Mouse (Mus musculus): ENCODE measurements around the gene Tnni1.

The Tnni1 gene

GRCm38 (mm10) chr1:135778780-135779535 is at the start of gene Tnni1:
Tnni1 (plus strand) TSS chr1:135779434.
- 30% methylated on average over 22 of the region's 22 CpGs for WGBS

GRCm38 (mm10) chr1:135729821-135730220 is 49.4 kb upstream of the Tnni1 start:
- WGBS = 48% methylated on average over 4 of the region's 4 CpGs

DNA sequence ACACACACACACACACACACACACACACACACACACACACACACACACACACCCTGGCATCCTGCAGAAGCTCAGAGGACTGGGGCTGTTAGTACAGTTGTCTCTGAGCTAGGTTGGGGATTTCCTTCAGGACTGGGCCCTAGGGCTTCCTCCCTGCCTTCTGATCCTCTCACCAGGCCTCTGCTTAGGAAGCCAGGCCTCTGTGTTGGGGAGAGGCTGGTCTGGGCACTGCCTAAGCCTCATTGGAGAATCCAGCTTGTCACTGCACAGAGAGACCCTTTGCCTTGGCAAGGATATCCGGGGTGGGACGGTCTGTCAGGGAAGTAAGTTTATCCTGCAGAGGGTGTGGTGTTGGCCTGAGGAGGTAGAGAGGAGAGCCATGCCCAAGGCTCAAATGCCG is 48.9 kb upstream of the Tnni1 start:
- WGBS = 61% methylated on average over 3 of the region's 3 CpGs

- 55% methylated on average over 7 of the region's 7 CpGs for WGBS
These were observed 47.8 kb upstream of the Tnni1 start for GRCm38 (mm10) chr1:135731393-135731792.

DNA sequence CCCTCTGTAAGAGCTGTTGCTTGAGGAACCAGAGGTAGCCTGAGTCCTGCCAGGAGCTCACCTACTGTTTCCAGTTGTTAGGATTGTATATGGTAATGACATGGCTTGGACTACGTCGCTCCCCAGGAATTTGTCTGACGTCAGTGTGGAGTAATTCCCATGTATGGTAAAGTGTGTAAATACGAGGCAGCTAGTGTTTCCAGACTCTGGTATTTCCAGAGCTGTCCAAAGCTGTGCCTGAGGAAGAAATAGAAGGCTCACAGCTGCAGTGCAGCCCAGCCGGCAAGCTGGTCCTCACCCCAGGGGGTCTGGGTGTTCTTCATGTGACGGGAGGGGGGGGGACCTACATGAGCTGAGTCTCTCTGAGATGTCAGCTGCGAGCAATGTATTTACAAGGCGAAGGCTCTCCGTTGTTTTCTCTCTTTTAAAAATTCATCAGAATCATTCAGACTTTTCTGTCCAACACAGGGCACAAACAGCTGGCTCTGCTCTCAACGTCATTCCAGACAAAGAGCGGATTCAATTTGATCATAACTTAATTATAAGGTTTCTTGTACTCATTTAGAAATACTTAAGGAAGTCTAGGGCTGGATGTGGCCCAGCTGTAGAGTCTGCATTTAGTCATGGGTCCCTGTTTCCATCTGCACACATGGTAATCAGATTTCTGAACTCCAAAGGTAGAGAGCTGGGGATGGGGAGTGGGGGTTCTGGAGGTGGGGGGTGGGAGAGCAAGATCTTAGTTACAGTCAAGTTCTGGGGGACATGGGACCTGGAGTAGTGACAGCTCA is 47.1 kb upstream of the Tnni1 start:
- 42% methylated on average over 11 of the region's 11 CpGs for WGBS

GRCm38 (mm10) chr1:135734225-135734937 is 44.9 kb upstream of the Tnni1 start:
- WGBS = 31% methylated on average over 7 of the region's 7 CpGs

GRCm38 (mm10) chr1:135735460-135735859 is 43.8 kb upstream of the Tnni1 start:
- WGBS = 59% methylated on average over 6 of the region's 6 CpGs

GRCm38 (mm10) chr1:135744987-135745386 is 34.2 kb upstream of the Tnni1 start:
- 89% methylated on average over 7 of the region's 7 CpGs for WGBS

DNA sequence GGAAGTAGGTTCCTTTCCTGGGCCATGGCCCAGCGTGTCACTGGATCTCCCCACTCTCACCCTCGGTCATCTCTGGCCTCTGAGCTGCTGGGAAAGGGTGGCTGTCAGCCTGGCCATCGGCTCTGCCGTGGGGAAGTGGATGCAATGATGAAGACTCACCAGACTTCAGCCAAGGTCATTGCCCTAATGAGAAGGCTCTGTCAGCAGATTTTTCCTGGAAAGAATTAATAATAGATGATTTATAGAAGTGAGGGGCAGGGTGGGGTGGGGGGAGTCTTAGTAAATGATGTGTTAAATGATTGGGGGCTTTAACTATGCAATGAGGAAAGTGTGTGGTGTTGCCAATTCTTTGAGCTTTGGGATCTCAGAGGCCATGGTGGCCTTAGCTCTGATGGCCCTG is 33.0 kb upstream of the Tnni1 start:
- WGBS = 73% methylated on average over 4 of the region's 4 CpGs

DNA sequence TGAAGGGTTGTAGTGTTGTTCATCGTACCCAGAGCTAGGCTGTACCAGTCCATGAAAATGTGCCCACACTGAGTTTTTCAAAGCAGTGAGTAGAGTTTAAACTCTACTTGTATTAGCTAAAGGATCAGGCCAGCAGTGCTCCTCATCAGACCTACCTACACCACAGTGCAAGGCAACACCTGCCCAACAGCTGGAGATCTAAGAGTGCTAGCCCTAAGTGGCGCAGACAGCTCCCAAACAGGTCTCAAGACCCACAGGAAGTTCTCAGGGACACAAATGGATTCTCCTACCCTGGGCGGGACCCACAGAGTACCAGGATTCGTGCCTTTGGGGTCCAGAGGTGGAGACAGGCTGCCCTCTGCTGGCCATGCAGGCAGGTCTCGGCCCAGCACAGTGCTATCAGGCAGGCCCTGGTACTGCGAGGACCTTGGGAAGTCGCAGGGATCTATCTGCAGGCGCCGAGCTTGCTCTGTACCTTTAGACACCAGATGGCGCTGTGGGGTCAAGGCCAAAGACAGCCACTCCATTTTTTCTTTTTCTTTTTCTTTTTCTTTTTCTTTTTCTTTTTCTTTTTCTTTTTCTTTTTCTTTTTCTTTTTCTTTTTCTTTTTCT is 26.4 kb upstream of the Tnni1 start:
- WGBS = 13% methylated on average over 10 of the region's 10 CpGs

DNA sequence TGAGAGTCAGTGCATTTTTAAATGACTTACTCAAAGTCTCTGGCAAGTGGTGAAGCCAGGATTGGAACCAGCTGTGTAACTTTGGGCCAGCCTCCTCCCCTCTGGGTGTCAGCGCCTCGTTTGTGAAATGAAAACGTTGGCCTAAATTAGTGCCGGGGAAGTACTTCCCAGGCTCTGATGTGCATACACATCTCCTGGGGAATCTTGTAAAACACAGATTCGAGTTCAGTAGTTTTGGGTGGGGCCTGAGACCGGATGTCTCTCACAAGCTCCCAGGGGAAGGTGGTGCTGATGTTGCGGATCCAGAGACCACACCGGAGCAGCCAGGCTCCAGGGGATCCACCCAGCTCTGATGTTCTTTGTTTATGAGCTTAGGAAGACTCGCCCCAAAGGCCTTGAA is 23.9 kb upstream of the Tnni1 start:
- whole genome bisulfite sequencing = 51% methylated on average over 9 of the region's 9 CpGs

DNA sequence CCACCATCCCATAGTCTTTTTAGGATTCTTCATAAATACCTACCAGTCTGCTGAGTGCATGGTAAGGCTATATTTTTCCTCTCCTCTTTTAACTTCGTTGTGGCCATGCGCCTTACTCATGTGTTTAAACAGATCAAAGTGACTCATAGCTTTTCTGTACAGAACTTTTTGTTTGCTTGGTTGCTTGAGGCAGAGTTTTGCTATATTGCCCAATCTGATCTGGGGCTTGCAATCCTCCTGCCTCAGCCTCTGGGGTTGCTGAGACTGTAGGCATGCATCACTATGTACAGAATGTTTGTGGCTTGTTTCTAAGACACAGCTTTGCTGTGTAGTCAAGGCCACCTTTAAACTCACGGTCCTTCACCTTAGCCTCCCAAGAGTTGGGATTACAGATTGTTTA is 23.3 kb upstream of the Tnni1 start:
- 70% methylated on average over 3 of the region's 3 CpGs for WGBS

DNA sequence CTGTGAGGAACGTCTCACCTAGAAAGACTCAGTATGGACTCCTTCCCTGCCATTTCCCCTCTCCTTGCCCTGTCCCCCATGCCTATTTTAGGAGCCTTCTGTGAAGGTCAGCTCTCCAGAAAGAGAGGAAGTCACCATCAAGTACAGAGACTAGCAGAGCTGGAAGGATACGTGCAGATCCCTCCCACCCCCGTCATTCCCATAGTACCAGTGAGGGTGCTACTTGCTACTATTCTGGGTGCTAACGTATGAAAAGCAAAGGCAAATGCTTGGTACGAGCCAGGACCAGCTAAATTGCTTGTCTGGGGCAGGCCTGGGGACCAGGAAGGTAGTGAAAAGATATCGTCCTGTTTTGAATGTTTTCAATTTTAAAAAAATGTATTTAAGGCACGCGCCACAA is 21.9 kb upstream of the Tnni1 start:
- WGBS = 55% methylated on average over 8 of the region's 8 CpGs

GRCm38 (mm10) chr1:135759685-135760084 is 19.5 kb upstream of the Tnni1 start:
- 76% methylated on average over 4 of the region's 4 CpGs for WGBS

GRCm38 (mm10) chr1:135760216-135760615 is 19.0 kb upstream of the Tnni1 start:
- WGBS = 83% methylated on average over 8 of the region's 8 CpGs

- WGBS = 94% methylated on average over 5 of the region's 5 CpGs
These were observed 17.5 kb upstream of the Tnni1 start for GRCm38 (mm10) chr1:135761728-135762127.

DNA sequence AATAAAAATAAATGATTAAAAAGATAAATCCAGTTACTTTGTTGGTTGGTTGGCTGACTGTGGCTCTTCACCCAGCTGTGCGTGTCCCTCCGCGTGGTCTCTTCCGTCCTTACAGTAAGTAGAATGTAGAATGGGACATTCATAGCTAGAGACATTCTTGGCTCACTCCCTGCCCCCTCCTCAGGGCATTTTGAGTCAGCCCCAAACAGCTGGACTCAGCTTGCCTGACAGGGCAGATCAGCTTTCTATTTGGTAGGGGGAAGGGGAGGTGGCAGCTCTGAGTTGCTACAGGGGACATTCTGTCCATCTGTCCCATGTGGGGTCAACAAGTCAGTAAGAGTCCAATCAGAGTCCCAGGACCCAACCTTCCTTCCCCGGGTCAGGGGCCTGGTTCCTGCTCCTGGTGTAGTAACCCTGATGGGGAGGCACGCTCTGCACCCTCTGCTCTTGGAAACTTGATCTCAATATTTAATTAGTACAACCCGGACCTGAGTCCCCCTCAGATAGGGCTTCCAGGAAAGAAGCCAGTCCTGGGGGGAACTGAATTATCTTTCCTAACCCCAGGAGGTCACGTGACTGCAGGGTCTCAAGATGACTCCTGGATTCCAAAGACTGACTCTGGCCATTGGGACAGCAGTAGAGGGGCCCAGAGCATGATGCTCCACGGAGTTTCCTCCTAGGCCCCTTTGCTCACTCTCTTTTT is 15.6 kb upstream of the Tnni1 start:
- 84% methylated on average over 9 of the region's 9 CpGs for WGBS

DNA sequence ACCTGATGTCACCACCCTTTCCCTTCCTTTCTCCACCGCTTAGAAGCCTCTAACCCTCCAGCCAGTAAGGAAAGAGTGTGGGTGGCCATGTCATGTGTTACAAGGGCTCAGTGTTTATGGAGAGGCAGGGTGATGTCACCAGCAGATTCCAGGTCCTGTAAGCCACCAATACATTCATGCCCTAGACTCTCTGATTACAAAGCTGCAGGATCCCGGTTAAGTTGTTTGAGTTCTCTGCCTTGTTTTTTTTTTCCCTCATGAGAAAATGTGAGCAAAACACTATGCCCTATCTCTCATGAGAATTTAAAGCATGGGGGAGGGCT is 15.1 kb upstream of the Tnni1 start:
- 58% methylated on average over 2 of the region's 2 CpGs for WGBS

DNA sequence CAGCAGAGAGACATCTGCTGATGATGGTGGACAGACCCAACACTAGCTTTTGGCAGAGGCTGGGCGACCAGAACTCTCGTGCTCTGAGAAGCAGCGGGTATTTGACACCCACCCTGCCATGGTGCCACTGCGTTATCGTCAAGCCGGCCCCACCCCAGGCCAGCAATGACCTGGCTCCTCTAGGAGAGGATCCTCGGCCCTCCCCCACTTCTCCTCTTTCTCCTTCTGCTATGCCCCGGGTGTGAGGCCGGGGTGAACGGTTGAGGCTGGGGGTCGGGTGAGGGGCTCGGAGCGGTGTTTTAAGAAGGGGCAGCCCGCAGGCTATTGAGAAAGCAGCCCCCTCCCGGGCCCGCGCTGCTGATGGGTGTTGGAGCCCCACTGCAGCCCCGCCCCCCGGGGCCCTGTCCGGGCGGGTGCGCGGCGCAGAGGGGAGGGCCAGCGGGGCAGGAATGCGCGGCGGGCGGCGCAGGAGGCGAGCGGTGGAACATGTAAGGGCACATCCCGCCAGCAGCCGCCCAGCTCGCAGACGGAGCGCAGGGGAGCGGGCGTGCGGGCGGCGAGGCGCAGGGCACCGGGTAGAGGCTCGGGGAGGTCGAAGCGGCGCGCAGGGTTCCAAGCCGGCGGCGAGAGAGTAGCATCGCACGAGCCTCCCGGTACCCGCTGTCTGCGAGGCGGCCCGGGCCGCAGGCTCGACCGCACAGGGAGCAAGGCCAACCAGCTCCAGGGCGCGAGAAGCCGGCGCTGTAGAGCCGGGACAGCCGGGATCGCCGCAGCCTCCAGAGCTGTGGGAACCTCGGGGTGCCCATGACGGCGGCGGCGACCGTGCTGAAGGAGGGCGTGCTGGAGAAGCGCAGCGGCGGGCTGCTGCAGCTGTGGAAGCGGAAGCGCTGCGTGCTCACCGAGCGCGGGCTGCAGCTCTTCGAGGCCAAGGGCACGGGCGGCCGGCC is 13.3 kb upstream of the Tnni1 start, which contains the start of gene Phlda3:
Phlda3 (plus strand) TSS at position 475 of the 947 bp plus-strand sequence.
- 2% methylated on average over 90 of the region's 90 CpGs for WGBS

GRCm38 (mm10) chr1:135766592-135767306 is 12.5 kb upstream of the Tnni1 start:
- WGBS = 25% methylated on average over 30 of the region's 30 CpGs

Measured in cerebral cortex, adult 2 months (tissue).